Mouse (Mus musculus): ENCODE data around the gene Slc25a39. TPM values are rescaled to one million over a fixed set of nuclear protein-coding genes. Genes with fewer than 3 reads are reported as not detected.

The Slc25a39 gene
- polyA plus RNA-seq, 1 experiment: 207 TPM

DNA sequence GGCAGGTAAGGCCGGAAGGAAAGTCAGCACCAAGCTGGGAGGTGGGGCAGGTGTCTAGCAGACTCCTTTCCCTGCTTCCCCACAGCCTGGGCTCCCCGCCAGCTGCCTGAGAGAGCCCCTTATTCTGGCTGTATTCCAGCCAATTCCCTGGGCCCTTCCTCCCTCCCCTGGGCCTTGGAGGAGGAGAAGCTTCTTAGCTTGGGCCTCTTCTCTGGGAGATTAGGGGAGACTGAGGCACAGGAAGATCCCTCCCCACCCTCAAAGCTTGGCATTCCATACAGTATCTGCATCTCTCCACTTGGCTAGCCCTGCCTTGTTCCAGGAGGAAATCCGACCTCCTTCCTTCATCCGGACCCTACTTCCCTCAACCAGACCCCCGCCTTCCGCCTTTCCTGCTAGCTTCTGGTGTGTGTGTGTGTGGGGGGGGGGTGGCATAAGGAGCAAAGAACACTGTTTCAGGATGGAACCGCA lies 38.2 kb upstream of the Slc25a39 start:
- Histone ChIP-seq H3K4me3 (replicated peaks; ENCODE audit: control insufficient read depth, low read depth, low read length) (no peak overlapping the region), H3K27ac (ENCODE audit: control insufficient read depth, insufficient read depth, low read depth, low read length, poor library complexity) (no peak overlapping the region), H3K4me1 (ENCODE audit: control insufficient read depth, insufficient read depth, low read length) (no peaks in the 10 kb centered on the region; the same call in 1 of the 2 replicates)
- 45% methylated on average over 7 of the region's 7 CpGs for WGBS
- no peak for TF ChIP-seq POLR2A (IDR thresholded peaks at IDR 0.05; ENCODE audit: borderline replicate concordance, control insufficient read depth, low read depth, low read length)
- no peak for TF ChIP-seq CTCF (IDR thresholded peaks at IDR 0.05; ENCODE audit: control insufficient read depth, insufficient read depth, low read length)

DNA sequence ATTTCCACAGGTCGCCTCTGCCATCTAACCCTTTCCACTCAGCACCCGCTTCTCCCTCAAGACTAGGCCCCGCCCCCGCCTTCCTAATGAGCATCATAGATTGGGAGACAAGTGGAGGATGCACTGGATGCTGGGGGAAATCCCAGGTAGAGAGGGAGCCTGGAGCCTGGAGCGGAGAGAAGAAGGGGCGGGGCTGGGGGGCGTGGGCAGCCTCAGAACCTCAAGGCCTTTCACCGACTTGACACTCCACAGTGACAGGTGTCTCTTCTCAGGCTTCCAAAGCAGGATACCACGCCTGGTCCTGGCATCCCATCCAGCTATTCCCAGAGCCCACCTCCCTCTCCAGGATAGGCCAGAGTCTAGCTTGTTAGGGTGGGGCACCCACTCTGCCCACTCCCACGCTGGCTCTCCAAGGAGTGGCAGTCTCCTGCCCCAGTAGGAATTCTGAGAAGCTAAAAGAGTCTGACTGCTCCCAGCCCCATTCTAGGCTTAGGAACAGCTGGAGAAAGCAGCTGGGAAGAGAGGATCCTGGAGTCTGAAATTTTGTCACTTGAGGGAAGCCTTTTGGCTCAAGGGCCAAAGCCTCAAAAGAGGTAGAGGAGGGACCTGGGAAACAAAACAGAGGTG lies 37.6 kb upstream of the Slc25a39 start:
- 81% methylated on average over 10 of the region's 10 CpGs for WGBS
- H3K4me3 ChIP-seq (replicated peaks; ENCODE audit: control insufficient read depth, low read depth, low read length): no peak overlapping the region
- TF ChIP-seq CTCF (IDR thresholded peaks at IDR 0.05; ENCODE audit: control insufficient read depth, insufficient read depth, low read length) (no peak), POLR2A (IDR thresholded peaks at IDR 0.05; ENCODE audit: borderline replicate concordance, control insufficient read depth, low read depth, low read length) (no peak)
- no peaks in the 10 kb centered on the region; the same call in 1 of the 2 replicates for H3K4me1 ChIP-seq (ENCODE audit: control insufficient read depth, insufficient read depth, low read length)
- H3K27ac ChIP-seq (ENCODE audit: control insufficient read depth, insufficient read depth, low read depth, low read length, poor library complexity): no peak overlapping the region

- TF ChIP-seq CTCF (IDR thresholded peaks at IDR 0.05; ENCODE audit: control insufficient read depth, insufficient read depth, low read length) (no peak), POLR2A (IDR thresholded peaks at IDR 0.05; ENCODE audit: borderline replicate concordance, control insufficient read depth, low read depth, low read length) (no peak)
- Histone ChIP-seq H3K4me1 (ENCODE audit: control insufficient read depth, insufficient read depth, low read length) (no peaks in the 10 kb centered on the region; the same call in 1 of the 2 replicates), H3K27ac (ENCODE audit: control insufficient read depth, insufficient read depth, low read depth, low read length, poor library complexity) (no peak overlapping the region), H3K4me3 (replicated peaks; ENCODE audit: control insufficient read depth, low read depth, low read length) (no peak overlapping the region)
- 73% methylated on average over 6 of the region's 6 CpGs for WGBS
These were observed 37.0 kb upstream of the Slc25a39 start for GRCm38 (mm10) chr11:102444781-102445180.

DNA sequence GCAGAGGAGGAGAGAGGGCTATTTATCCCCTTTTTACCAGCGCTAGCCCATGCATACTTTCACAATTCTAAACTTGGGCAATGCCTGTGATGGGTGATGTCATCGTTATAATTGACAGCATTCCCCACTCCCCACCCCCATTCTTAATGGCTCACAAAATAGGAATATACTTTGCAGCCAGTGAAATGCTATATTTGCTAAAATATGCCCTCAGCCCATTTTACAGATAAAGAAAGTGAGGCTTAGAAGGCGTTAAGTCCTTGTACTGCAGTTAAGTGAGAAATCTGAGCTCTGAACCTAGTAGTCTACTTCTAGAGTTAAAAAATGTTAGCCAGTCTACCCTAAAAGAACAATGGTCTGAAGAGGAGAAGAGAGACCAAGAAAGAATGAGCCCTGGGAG lies 36.6 kb upstream of the Slc25a39 start:
- Histone ChIP-seq H3K4me1 (ENCODE audit: control insufficient read depth, insufficient read depth, low read length) (no peaks in the 10 kb centered on the region; the same call in 1 of the 2 replicates), H3K4me3 (replicated peaks; ENCODE audit: control insufficient read depth, low read depth, low read length) (no peak overlapping the region), H3K27ac (ENCODE audit: control insufficient read depth, insufficient read depth, low read depth, low read length, poor library complexity) (no peak overlapping the region)
- TF ChIP-seq POLR2A (IDR thresholded peaks at IDR 0.05; ENCODE audit: borderline replicate concordance, control insufficient read depth, low read depth, low read length) (no peak), CTCF (IDR thresholded peaks at IDR 0.05; ENCODE audit: control insufficient read depth, insufficient read depth, low read length) (no peak)
- 53% methylated on average over 3 of the region's 3 CpGs for WGBS

DNA sequence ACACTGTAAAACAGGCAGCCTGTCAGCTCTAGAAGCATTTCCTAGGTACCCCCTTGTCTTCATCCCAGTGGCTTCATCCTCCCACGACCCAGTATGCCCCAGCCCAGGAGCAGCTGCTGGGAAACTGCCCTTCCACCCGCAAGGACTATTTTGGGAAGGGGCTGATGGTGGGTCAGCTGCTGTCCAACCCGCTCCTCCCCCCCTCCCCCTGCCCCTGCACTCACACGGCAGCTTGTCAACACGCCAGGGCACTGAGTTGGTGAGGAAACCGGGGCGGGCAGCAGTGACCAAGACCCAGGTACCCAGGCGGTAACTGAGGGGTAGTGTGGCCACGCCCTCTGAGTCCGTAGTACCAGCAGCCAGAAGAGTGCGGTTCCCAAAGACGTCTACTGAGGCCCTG lies 36.0 kb upstream of the Slc25a39 start:
- TF ChIP-seq POLR2A (IDR thresholded peaks at IDR 0.05; ENCODE audit: borderline replicate concordance, control insufficient read depth, low read depth, low read length) (no peak), CTCF (IDR thresholded peaks at IDR 0.05; ENCODE audit: control insufficient read depth, insufficient read depth, low read length) (no peak)
- Histone ChIP-seq H3K4me3 (replicated peaks; ENCODE audit: control insufficient read depth, low read depth, low read length) (no peak overlapping the region), H3K4me1 (ENCODE audit: control insufficient read depth, insufficient read depth, low read length) (no peaks in the 10 kb centered on the region; the same call in 1 of the 2 replicates), H3K27ac (ENCODE audit: control insufficient read depth, insufficient read depth, low read depth, low read length, poor library complexity) (no peak overlapping the region)
- 74% methylated on average over 12 of the region's 12 CpGs for WGBS

DNA sequence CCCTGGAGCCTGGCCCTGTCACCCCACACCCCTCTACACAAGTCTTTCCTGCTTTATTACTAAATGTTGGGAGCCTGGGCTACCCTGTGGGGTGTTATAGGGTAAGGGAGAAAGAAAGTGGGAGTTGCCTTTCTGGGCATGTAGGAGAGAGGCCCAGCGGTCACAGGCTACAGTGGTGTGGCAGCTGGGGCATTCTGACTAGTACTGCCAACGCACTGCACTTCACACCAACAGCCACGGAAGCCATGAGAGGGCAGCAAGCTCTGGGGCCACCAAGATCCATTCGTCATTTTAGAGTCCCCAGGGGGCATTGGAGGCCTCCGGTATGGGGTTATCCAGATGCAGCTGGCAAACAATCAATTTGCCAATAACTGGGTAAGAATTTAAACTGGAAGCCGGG lies 34.3 kb upstream of the Slc25a39 start:
- Histone ChIP-seq H3K4me3 (replicated peaks; ENCODE audit: control insufficient read depth, low read depth, low read length) (no peak overlapping the region), H3K4me1 (ENCODE audit: control insufficient read depth, insufficient read depth, low read length) (no peaks in the 10 kb centered on the region; the same call in 1 of the 2 replicates), H3K27ac (ENCODE audit: control insufficient read depth, insufficient read depth, low read depth, low read length, poor library complexity) (no peak overlapping the region)
- 82% methylated on average over 6 of the region's 6 CpGs for WGBS
- TF ChIP-seq POLR2A (IDR thresholded peaks at IDR 0.05; ENCODE audit: borderline replicate concordance, control insufficient read depth, low read depth, low read length) (no peak), CTCF (IDR thresholded peaks at IDR 0.05; ENCODE audit: control insufficient read depth, insufficient read depth, low read length) (no peak)

- H3K4me1 ChIP-seq (ENCODE audit: control insufficient read depth, insufficient read depth, low read length): no peaks in the 10 kb centered on the region; the same call in 1 of the 2 replicates
- H3K27ac ChIP-seq (ENCODE audit: control insufficient read depth, insufficient read depth, low read depth, low read length, poor library complexity): no peak overlapping the region
- TF ChIP-seq CTCF (IDR thresholded peaks at IDR 0.05; ENCODE audit: control insufficient read depth, insufficient read depth, low read length) (no peak), POLR2A (IDR thresholded peaks at IDR 0.05; ENCODE audit: borderline replicate concordance, control insufficient read depth, low read depth, low read length) (no peak)
- WGBS: 86% methylated on average over 3 of the region's 3 CpGs
- H3K4me3 ChIP-seq (replicated peaks; ENCODE audit: control insufficient read depth, low read depth, low read length): no peak overlapping the region
These were observed 33.7 kb upstream of the Slc25a39 start for GRCm38 (mm10) chr11:102441434-102441833.

DNA sequence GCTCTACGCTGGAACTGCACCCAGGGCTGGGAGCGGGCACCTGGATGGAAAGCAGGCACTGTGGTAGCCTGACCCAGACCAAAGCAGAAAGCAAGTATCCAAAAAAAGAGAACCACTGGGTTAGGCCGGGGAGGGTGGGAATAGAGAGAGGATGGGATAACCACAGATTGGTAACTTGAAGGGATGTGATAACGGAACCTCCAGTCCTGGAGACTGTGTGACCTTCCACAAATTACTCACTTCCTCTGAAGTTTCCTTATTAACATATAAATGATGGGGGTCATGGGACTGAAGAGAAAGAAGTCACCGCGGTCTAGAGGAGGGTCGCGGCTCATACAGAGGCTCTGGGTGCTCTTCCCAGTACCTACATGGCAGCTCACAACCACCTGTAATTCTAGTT lies 32.5 kb upstream of the Slc25a39 start:
- H3K4me1 ChIP-seq (ENCODE audit: control insufficient read depth, insufficient read depth, low read length): no peaks in the 10 kb centered on the region; the same call in 1 of the 2 replicates
- H3K4me3 ChIP-seq (replicated peaks; ENCODE audit: control insufficient read depth, low read depth, low read length): no peak overlapping the region
- 80% methylated on average over 8 of the region's 8 CpGs for WGBS
- H3K27ac ChIP-seq (ENCODE audit: control insufficient read depth, insufficient read depth, low read depth, low read length, poor library complexity): no peak overlapping the region
- no peak for TF ChIP-seq POLR2A (IDR thresholded peaks at IDR 0.05; ENCODE audit: borderline replicate concordance, control insufficient read depth, low read depth, low read length)
- TF ChIP-seq CTCF (IDR thresholded peaks at IDR 0.05; ENCODE audit: control insufficient read depth, insufficient read depth, low read length): no peak
